Mouse (Mus musculus): ENCODE measurements at regions not wholly inside any gene's neighbourhood (a gene's known extent, or its start where the extent isn't known, plus 50 kb on each side); places are given as distances from the start of the nearest gene placed in this dataset.
"Not testable (repeated sequence)": the region's sequence is repeated elsewhere in the genome, so short reads cannot be mapped to it uniquely, and the experiment has no call there.

GRCm38 (mm10) chr10:19297669-19298068 lies 58.7 kb upstream of the Olig3 start:
- DNase-seq = no peak

- no peak for DNase-seq
These were observed 60.8 kb upstream of the Olig3 start for GRCm38 (mm10) chr10:19295388-19296013.

- DNase-seq = no peak
These were observed 64.9 kb upstream of the Olig3 start for GRCm38 (mm10) chr10:19291474-19291873.

- not testable (repeated sequence) for DNase-seq
These were observed 65.3 kb upstream of the Olig3 start for GRCm38 (mm10) chr10:19291039-19291438.

GRCm38 (mm10) chr10:19282166-19282565 lies 74.2 kb upstream of the Olig3 start:
- DNase-seq = no peak

- no peak for DNase-seq
These were observed 75.3 kb upstream of the Olig3 start for GRCm38 (mm10) chr10:19281021-19281420.

- DNase-seq = no peak
These were observed 78.0 kb upstream of the Olig3 start for GRCm38 (mm10) chr10:19278189-19278842.

GRCm38 (mm10) chr10:19277103-19277827 lies 79.1 kb upstream of the Olig3 start:
- DNase-seq = no peak

- DNase-seq = no peak
These were observed 81.3 kb upstream of the Olig3 start for GRCm38 (mm10) chr10:19274985-19275384.

- no peak for DNase-seq
These were observed 86.9 kb upstream of the Olig3 start for GRCm38 (mm10) chr10:19269418-19269817.

- DNase-seq = no peak
These were observed 88.3 kb upstream of the Olig3 start for GRCm38 (mm10) chr10:19268051-19268450.

GRCm38 (mm10) chr10:19240102-19240759 lies 116.1 kb upstream of the Olig3 start:
- DNase-seq = peak in 1 of 2 experiments; percentile 45

- DNase-seq = no peak
These were observed 140.1 kb upstream of the Olig3 start for GRCm38 (mm10) chr10:19216240-19216639.

- no peak for DNase-seq
These were observed 146.6 kb upstream of the Olig3 start for GRCm38 (mm10) chr10:19209751-19210150.

- no peak for DNase-seq
These were observed 148.1 kb upstream of the Olig3 start for GRCm38 (mm10) chr10:19208101-19208722.

- no peak for DNase-seq
These were observed 148.8 kb upstream of the Olig3 start for GRCm38 (mm10) chr10:19207505-19207904.

- DNase-seq = no peak
These were observed 156.0 kb upstream of the Olig3 start for GRCm38 (mm10) chr10:19200311-19200710.

GRCm38 (mm10) chr10:19195676-19196075 lies 160.7 kb upstream of the Olig3 start:
- no peak for DNase-seq

GRCm38 (mm10) chr10:19194646-19195045 lies 161.7 kb upstream of the Olig3 start:
- no peak for DNase-seq

GRCm38 (mm10) chr10:19192971-19193758 lies 163.2 kb upstream of the Olig3 start:
- DNase-seq = no peak

- no peak for DNase-seq
These were observed 164.1 kb upstream of the Olig3 start for GRCm38 (mm10) chr10:19192221-19192620.

- no peak for DNase-seq
These were observed 168.1 kb upstream of the Olig3 start for GRCm38 (mm10) chr10:19188082-19188742.
